Mouse (Mus musculus): Measurements from ENCODE around the gene Tgfb2.

DNA sequence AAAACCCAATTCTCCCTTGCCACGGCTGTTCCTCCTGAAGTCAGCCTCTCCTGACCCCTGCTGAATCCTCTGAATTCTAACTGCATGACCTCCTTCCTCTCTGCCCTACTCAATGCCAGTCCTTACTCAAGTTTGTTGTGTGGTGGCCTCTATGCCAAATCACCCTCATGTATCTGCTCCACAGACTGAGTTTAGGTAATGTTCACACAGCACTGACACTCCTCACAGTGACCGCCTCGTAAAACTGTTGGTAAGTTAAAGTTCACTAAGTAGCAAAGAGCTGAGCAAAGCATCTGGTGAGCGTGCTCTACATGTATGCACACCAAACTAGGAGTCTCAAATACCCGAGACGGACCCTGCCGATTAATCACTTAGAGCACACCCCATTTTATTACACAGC lies 20.3 kb upstream of the Tgfb2 start:
- no peak for TF ChIP-seq HCFC1 (IDR thresholded peaks at IDR 0.05; ENCODE audit: borderline replicate concordance, insufficient read depth, low read length)
- no peak for TF ChIP-seq MAFK (IDR thresholded peaks at IDR 0.05; ENCODE audit: insufficient read depth, low read depth, low read length)
- TF ChIP-seq ZC3H11A (IDR thresholded peaks at IDR 0.05; ENCODE audit: borderline replicate concordance, low read depth, low read length) = no peak

Data from ES-E14 (cell line).